Mouse (Mus musculus): ENCODE measurements around the gene Nphp4.
"Not testable (repeated sequence)": the region's sequence is repeated elsewhere in the genome, so short reads cannot be mapped to it uniquely, and the experiment has no call there.

Gene Nphp4

GRCm38 (mm10) chr4:152478224-152478567 is 1.7 kb downstream of the Nphp4 start:
- DNase-seq (ENCODE audit: low read depth, low spot score): no peak

- DNase-seq (ENCODE audit: low read depth, low spot score): no peak
These were observed 3.9 kb downstream of the Nphp4 start for GRCm38 (mm10) chr4:152480426-152480825.

GRCm38 (mm10) chr4:152488046-152488445 is 11.5 kb downstream of the Nphp4 start:
- DNase-seq (ENCODE audit: low read depth, low spot score): no peak

GRCm38 (mm10) chr4:152490311-152490710 is 13.8 kb downstream of the Nphp4 start:
- no peak for DNase-seq (ENCODE audit: low read depth, low spot score)

- no peak for DNase-seq (ENCODE audit: low read depth, low spot score)
These were observed 14.9 kb downstream of the Nphp4 start for GRCm38 (mm10) chr4:152491250-152491899.

- DNase-seq (ENCODE audit: low read depth, low spot score): no peak
These were observed 17.9 kb downstream of the Nphp4 start for GRCm38 (mm10) chr4:152494360-152494879.

GRCm38 (mm10) chr4:152512221-152512925 is 35.9 kb downstream of the Nphp4 start:
- no peak for DNase-seq (ENCODE audit: low read depth, low spot score)

GRCm38 (mm10) chr4:152514884-152515283 is 38.4 kb downstream of the Nphp4 start:
- no peak for DNase-seq (ENCODE audit: low read depth, low spot score)

GRCm38 (mm10) chr4:152519106-152519505 is 42.6 kb downstream of the Nphp4 start:
- no peak for DNase-seq (ENCODE audit: low read depth, low spot score)

GRCm38 (mm10) chr4:152520083-152520482 is 43.6 kb downstream of the Nphp4 start:
- peak; percentile 2 for DNase-seq (ENCODE audit: low read depth, low spot score)

- DNase-seq (ENCODE audit: low read depth, low spot score): no peak
These were observed 56.4 kb downstream of the Nphp4 start for GRCm38 (mm10) chr4:152532872-152533271.

GRCm38 (mm10) chr4:152539756-152540155 is 63.2 kb downstream of the Nphp4 start:
- DNase-seq (ENCODE audit: low read depth, low spot score): no peak

- DNase-seq (ENCODE audit: low read depth, low spot score): peak; percentile 66
These were observed 64.7 kb downstream of the Nphp4 start for GRCm38 (mm10) chr4:152541172-152541571.

GRCm38 (mm10) chr4:152542447-152542846 is 65.9 kb downstream of the Nphp4 start:
- DNase-seq (ENCODE audit: low read depth, low spot score): no peak

- DNase-seq (ENCODE audit: low read depth, low spot score): no peak
These were observed 70.0 kb downstream of the Nphp4 start for GRCm38 (mm10) chr4:152546481-152546880.

- no peak for DNase-seq (ENCODE audit: low read depth, low spot score)
These were observed 71.6 kb downstream of the Nphp4 start for GRCm38 (mm10) chr4:152547886-152548663.

- DNase-seq (ENCODE audit: low read depth, low spot score): no peak
These were observed 73.1 kb downstream of the Nphp4 start for GRCm38 (mm10) chr4:152549507-152550202.

GRCm38 (mm10) chr4:152550203-152550549 is 73.7 kb downstream of the Nphp4 start:
- DNase-seq (ENCODE audit: low read depth, low spot score): no peak

GRCm38 (mm10) chr4:152553582-152554285 is 77.2 kb downstream of the Nphp4 start:
- DNase-seq (ENCODE audit: low read depth, low spot score): no peak

GRCm38 (mm10) chr4:152554421-152554820 is 77.9 kb downstream of the Nphp4 start:
- DNase-seq (ENCODE audit: low read depth, low spot score): no peak

- not testable (repeated sequence) for DNase-seq (ENCODE audit: low read depth, low spot score)
These were observed 79.3 kb downstream of the Nphp4 start for GRCm38 (mm10) chr4:152555806-152556205.

All from skeletal muscle tissue, adult 2 months (tissue).